Mouse (Mus musculus) bone marrow macrophage, adult 2 months (primary cell): ENCODE measurements around the gene Pde4d.

Source experiments
- CTCF ChIP-seq: IDR thresholded peaks from 2 replicates; pipeline ENCODE4 v1.5.1; 2012; ENCODE audit warnings: low read depth, mild to moderate bottlenecking, low read length, moderate library complexity
- POLR2A ChIP-seq: IDR thresholded peaks from 2 replicates; pipeline ENCODE4 v1.6.1; 2012; ENCODE audit warnings: mild to moderate bottlenecking, low read depth, low read length, borderline replicate concordance

- TF ChIP-seq POLR2A (no peak), CTCF (no peak)
Observed at GRCm38 (mm10) chr13:109590048-109590447, 1140.3 kb downstream of the Pde4d start.
